Mouse (Mus musculus): ENCODE data around the gene Ccdc34. TPM values are rescaled to one million over a fixed set of nuclear protein-coding genes. Genes with fewer than 3 reads are reported as not detected.
"Not testable (repeated sequence)": the region's sequence is repeated elsewhere in the genome, so short reads cannot be mapped to it uniquely, and the experiment has no call there.

The Ccdc34 gene
- total RNA-seq, 2 experiments from 2014 or later: 5.1 to 5.3 TPM

DNA sequence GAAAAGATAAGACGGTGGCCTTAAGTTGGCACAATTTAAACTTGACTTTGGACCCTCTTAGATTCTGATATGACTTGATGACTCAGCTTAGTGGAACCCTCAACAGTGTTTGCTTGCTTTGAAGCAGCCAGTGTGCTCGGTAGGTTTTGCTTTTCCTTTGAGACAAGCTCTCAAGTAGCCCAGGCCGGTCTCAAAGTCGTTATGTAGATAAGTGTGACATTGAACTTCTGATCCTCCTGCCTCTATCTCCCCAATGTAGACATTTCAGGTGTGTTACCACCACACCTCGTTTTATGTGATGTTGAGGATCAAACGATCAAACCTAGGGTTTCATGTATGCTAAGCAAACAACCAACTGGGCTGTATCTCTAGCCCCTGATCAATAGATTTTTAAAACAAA, 55.4 kb downstream of the Ccdc34 start:
- intact Hi-C loops (cut with DNase I): no loop called here
- no peak for DNase-seq

DNA sequence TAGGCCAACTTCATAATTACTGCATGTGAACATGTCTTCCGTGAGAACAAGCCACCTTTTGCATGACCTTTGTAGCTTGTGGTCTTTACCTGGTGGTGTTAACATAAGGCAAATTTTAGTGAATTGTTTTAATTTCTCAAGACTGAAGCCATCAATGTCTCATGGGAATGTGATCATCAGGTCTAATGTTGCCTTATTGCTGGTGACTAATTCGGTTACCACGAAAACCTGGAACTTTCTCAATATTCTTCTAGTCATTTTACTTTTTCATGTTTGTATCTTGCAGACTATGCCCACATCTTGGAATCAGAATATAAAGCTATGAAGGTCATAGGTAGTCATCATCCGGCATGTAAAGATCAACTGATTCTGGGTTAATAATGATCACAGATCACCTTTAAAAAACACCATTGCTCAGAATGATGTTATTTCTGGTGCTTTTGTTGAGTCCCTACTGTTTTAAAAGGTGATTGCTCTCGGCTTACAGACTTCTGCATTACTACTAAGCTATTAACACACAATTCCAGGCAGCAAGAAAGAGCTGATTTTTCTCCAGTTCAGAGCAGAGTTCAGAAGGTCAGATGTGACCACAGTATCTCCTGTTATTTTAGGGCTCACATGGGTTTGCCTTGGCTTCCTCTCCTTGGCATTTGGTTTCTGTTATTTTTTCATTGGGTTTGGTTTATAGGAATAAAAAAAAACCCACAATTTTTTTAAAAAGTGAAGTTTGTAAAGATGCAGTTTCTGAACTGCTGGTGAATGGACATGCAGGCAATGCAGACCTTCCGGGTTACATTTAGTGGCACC, 57.2 kb downstream of the Ccdc34 start:
- intact Hi-C loops (cut with DNase I): no loop called here

DNA sequence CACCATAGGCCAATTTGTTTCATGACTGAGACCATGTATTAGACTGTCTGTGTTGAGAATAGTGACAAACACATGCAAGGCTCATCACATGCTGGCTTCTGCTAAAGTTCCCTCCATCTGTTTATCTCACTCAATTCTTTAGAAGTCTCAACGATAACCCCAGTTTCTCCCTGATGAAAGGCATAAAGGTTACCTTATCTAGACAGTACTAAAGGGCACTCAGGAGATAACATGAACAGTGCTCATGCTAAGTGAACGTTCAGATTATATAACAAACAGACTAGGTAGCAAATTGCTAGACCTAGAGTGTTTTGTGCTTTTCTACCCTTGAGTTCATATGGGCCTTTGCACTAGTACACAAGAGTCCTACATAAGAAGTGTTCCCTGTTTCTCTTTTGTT, 59.6 kb downstream of the Ccdc34 start:
- no peak for DNase-seq
- intact Hi-C loops (cut with DNase I): no loop called here

More for the DNA sequence above, 57.2 kb downstream of the Ccdc34 start:
- DNase-seq: no peak

DNA sequence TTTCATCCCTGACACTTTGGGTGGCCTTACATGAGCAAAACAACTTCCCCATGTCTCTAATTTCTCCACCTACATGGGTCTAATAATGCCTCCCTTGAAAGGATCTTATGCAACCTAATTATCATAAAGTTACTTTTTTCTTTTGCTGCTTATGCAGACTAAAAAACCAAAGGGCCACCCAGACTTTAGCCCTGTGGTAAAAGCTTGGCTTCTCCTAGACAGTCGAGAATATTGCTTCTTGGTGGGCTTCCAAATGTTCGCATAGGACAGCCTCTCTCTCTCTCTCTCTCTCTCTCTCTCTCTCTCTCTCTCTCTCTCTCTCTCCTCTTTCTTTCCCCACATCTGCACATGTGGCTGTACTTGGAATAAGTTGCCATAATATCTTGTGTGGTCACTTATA, 60.0 kb downstream of the Ccdc34 start:
- intact Hi-C loops (cut with DNase I): no loop called here
- DNase-seq: no peak

DNA sequence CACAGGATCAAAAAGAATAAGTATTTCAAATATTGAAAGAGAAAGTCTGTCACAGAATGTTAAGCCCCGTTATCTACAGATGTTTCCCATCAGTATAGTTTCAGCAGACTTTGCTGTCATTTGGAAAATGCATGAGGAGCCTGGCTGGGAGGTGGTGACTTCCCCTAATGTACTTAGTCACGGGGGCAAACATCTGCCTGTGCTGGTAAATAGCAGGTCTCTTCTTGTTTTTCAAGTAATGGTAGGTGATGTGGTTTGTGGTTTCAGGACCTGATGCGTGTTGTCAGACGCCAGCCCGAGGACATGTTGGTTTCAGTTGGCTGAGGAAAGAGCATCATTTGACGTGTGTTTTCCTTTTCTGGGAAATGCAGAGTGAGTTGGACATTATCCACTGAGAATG, 62.9 kb downstream of the Ccdc34 start:
- intact Hi-C loops (cut with DNase I): no loop called here
- no peak for DNase-seq

DNA sequence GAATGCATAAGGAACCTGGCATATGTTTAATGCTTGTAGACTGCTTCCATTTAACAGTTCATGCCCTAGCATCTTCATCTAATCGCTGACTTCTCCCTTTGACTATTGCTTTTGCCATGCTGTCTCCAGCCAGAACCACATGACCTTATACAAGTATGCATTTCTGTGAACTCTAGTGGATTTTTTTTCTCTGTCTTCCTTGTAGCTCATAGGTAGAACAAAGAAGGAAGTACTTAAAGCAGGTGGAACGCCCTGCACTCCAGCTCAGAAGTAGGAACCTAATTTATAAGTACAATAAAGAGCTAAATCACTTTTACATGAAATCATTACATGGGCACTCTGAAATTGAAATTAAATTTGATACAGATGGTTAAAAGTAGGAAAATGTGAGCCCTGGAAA, 65.4 kb downstream of the Ccdc34 start:
- DNase-seq: no peak
- intact Hi-C loops (cut with DNase I): no loop called here

DNA sequence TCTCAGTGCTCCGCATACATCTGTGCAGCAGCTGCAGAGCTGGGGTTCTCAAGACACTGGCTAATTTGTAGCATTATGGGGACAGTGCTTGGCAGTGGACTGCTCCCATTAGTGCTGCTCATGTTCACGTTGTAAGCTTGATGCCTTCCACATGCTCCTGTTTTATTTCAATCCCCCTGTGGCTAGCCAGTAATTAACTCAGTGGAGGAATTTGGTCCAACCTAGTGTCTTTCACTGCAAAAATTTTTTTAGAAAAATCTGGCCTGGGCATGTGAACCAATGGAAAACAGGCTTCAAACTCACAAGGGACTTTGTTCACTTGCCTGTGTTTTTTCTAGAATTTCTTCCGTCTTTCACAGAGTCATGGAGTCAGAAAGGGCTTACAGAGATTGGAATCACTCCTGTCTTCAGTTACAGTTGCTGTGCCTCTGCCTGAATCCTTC, 68.1 kb downstream of the Ccdc34 start:
- peak; percentile 23 to 44 for DNase-seq
- intact Hi-C loops (cut with DNase I): no loop called here

DNA sequence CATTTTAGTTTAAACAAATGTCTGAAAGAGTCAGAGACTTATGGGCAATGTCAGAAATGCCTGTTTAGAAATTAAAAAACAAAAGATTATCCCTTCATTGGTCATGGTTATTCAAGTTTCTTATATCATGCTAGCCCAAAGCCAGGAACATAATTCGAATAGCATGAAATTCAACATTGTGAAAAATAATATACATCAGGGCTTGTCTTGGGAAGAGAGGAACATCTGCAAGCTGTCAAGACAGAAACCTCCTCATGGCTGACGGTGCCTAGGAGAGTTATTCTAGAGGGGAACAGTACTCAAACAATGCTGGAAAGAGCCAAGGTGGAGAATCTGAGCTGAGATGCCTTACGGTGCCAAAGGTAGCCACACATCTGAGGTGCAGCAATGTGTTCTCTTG, 96.5 kb downstream of the Ccdc34 start:
- intact Hi-C loops (cut with DNase I): no loop called here
- no peak for DNase-seq

DNA sequence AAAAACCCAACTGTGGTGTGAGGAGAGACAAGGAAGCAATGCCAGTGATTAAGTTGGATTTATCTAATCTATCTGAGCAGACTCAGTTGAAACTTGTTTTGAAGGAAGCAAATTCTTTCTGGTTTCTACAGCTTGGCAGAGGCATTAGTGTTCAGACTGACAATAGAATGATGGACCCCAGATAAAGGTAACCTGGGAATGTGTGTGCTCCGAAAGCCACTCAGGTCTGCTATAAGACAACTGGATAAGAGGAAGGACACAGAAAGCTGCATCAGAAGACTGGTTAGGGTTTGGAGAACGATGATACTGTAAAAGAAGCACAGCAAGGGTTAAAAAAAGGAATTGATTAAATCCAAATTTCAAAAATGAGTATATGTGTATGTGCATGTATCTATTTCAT, 111.8 kb downstream of the Ccdc34 start:
- intact Hi-C loops (cut with DNase I): no loop called here
- no peak for DNase-seq

DNA sequence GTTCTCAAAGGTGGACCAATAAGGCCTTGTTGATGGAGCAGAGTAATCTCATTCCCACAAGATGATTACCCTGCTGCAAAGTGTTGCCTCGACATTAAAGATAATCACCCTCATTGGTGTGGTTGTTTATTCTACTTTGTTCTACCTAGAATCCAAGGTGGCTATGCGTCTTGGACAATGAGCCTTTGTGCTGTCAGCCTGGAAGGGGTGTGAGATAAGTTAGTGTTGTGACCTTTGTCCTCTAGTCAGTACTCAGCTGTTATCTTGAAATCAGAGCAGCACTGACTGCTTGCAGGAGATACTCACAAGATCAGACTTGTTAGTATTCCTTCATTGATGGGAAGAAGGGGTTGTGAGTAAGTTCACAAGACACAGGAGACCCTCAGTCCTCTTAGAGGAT, 114.0 kb downstream of the Ccdc34 start:
- DNase-seq: no peak
- intact Hi-C loops (cut with DNase I): no loop called here

DNA sequence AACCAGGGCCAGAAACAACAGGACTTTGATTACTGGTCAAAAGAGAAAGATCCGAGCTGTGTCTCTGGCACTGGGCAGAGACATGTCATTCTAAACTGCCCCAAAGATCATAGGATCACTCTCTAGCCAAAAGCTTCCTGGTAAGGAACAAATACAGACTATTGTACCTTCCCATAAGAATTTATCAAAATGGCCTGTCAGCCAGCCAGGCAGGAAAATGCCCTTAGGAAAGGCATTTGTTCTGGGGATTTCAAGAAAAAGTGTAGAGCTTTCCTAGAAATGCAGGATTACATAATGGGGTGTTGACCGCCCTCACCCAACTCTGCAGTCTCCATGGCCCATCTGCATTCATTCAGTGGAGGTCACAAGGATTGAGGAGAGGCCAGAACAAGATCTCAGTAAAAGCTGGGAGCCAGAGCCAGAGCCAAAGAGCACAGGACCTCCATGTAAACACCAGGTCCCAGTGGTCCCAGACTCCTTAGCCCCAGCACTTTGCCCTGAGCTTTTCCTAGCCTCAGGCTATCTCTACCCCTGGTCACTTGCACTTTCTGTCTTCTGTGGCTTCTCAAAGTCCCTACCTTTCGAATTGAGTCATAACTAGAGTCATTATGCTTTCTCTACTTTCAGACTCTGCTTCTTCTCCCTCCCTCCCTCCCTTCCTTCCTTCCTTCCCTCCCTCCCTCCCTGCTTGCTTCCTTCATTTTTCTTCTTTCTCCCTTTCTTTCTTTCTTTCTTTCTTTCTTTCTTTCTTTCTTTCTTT, 115.9 kb downstream of the Ccdc34 start:
- intact Hi-C loops (cut with DNase I): no loop called here
- no peak for DNase-seq

DNA sequence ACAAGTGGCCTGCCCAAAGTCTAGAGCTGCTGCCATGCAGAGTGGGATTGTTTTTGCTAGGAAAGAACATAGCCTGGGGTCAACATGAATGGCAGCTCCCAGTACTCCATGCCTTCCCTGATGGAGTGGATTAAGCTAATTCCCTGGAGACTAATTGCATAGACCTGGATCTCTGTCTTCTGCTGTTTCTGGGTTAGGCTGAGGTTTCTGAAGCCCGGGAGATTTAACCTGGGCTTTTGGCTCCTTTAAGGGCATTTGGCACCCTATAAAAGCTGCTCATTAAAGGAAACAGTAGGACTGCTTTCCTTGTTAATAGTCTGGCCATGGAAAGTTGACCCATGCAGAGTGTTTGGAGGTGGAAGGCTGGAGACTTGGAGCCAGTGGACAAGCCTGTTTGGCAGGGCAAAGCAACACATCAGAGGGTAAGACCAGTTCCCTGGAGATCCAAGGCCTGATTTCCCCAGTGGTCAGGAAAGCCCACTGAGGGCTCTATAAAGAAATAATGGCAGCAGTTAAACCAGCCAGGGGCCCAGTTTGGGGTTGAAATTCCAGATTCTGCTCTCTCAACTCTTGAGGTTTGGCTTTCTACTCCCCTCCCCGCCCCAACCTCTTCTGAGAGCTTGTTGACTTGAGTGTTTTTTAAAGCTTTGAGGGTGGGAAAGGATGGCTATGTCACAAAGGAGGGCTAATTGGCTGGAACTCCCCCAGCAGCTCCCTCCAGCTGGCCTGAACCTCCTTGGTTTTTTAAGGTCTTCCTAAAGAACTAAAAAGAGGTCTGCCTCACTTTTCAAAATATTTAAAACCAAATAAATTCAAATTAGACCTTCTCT, 117.4 kb downstream of the Ccdc34 start:
- intact Hi-C loops (cut with DNase I): no loop called here
- no peak for DNase-seq

DNA sequence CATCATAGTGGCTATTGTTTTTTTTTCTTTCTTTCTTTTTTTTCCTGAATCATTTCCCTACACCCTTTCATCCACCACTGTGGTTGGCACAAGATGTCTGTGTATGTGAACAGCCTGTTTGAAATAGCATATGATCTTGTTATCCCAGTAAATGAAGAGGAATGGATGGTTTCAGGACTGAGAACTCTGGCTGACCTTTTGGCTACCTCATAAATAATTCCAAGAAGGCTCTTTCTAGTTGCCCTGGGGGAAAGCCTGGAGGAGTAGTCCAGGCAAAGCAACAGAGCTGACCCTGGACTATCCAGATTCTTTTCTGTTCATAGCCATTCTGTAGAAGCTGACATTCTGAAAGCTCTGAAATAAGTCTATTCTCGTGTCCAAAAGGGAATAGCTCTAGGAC, 119.7 kb downstream of the Ccdc34 start:
- DNase-seq: no peak
- intact Hi-C loops (cut with DNase I): no loop called here

DNA sequence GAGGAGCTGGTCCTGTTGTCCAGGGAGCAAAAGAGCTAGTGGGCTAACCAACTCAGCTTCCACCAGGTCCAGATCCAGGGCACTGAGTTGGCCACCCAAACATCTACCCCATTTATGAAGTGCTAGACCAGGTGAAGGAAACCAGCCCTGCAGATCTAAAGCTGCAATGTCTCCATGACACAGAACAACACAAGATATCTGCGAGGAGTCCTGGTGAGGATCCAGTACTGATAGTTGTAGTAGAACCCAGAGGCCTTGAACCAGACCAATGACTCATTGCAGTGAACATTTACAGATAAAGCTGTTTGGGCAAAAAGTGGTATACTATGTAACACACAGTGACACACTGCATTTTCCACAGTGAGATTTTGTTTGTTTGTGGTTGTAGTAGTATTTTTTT, 120.5 kb downstream of the Ccdc34 start:
- no peak for DNase-seq
- intact Hi-C loops (cut with DNase I): no loop called here

DNA sequence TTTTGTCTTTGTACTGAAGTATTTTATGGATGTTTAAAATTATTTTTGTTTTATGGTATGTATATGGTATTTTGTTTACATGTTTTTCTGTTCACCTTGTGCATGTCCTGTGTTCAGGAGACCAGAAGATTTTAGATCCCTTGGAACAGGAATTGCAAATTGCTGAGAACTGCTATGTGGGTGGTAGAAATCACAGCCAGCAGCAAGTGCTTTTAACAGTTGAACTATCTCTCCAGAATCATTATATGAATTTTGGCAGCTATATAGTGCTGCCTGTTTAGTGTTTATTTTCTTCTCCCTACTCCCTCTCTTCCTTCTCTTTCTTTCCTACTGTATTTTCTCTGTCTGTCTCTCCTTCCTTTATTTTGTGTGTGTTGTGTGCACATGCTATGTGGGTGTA, 130.4 kb downstream of the Ccdc34 start:
- intact Hi-C loops (cut with DNase I); DNase-seq: not testable (repeated sequence)

DNA sequence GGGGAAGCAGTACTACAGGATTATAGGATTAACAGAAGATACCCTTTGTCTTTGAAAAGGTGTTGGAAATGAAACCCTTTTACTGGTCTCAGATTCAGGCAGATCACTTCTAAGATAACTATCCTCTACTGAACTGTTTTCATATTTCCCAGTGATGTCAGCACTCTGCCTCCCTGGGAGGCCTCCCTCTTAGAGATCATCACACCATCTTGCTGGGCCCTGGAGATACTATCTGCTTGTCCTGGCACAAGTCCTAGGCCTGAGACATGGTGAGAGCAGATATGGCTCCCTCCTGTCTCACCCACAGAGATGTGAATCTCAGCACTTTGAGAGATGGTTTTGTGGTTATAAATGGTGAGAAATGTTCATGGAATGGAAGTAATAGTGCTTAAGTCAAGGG, 131.6 kb downstream of the Ccdc34 start:
- intact Hi-C loops (cut with DNase I): no loop called here
- no peak for DNase-seq

DNA sequence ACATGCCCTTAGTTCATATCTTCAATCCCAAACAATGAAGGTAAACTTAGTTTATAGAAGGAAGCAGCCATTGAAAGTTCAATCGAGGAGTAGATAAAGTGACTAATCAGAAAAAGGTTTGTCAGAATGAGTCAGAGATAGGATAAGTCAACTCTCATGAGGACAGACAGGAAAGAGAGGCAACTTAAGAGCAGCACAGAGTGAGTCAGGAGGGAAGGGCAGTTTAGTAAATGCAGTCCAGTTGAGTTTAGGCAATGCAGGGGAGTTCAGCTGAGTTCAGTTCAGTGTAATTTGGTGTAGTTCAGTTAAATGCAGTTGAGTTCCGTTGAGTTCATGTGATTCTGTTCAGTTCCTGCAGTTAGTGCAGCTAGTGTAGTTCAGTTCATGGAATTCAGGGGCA, 138.7 kb downstream of the Ccdc34 start:
- intact Hi-C loops (cut with DNase I): no loop called here
- no peak for DNase-seq

DNA sequence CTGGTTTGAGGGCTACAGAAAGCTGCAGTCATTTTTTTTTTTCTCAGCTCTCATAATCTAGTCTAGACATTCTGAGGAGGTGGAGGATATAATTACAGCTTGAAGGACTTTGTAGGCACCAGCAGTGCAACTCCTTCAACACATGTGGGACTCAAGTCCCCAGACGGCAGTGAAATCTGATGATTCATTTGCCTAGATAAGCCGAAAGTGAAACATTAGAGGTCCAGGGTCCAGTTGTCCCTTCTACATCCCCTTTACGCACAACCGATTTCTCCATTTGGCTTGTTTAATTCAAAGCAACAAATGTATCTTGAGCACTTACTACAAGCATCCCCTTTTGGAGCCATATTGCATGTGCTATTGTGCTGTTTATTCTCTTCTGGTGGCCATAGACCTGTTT, 147.4 kb downstream of the Ccdc34 start:
- DNase-seq: no peak
- intact Hi-C loops (cut with DNase I): no loop called here

DNA sequence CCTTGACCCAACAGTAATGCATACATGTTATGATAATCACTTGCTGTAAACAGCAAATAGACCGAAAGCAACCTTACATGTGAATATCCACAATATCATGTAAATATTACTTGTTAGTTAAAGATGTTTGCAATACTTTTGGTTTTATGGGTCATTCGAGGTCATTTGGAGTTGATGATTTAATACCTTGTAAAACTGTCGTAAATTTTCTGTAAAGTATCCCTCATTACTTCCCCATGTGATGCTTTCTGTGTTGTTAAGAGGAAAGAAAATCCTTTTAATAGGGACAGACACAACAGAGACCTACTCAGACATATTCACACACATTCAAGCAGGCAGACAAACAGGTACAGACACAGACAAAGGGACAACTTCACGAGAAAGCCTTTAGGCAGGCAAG, 150.1 kb downstream of the Ccdc34 start:
- intact Hi-C loops (cut with DNase I): no loop called here
- DNase-seq: no peak

DNA sequence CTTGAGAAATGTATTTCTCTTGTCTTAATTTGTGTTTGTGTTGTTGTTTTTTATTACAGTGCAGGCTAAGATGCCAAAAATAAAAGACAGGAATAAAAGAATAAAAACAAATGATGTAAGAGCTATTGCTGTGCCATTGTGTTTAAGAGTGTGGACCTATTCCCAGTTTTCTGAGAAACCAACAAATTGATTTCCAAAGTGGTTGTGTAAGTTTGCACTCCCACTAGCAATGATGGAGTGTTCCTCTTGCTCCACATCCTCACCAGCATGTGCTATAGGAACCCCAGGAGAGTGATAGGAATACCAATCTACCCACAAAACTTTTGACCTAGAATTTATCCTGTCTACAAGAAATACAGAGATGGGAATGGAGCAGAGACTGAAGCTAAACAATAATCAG, 150.7 kb downstream of the Ccdc34 start:
- DNase-seq: no peak
- intact Hi-C loops (cut with DNase I): no loop called here

DNA sequence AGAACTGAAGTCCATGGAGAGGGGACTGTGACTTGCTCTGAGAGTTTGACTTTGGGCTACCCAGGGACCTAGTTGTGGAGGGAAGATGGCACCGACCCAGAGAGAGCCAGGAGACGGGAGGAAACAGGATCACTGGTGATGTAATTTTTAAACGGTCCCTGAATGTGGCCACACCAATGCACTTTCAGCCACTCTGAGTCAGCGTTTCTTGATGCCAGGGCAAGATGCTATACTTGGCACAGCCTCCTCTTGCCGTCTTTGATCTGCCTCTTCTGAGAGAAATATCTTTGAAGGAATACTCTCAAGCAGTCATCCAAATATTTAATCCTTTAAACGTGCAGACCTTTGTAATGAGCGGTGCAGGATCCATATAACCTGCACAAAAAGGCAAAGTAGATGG, 154.8 kb downstream of the Ccdc34 start:
- intact Hi-C loops (cut with DNase I): no loop called here
- DNase-seq: no peak

Measured in heart, postnatal 36 days (tissue).